Mouse (Mus musculus): ENCODE measurements around the gene Abcf1. TPM values are rescaled to one million over a fixed set of nuclear protein-coding genes. Genes with fewer than 3 reads are reported as not detected.
A peak's percentile ranks its signal among the peaks of the same experiment; 100 is the strongest.
"Not testable (repeated sequence)": the region's sequence is repeated elsewhere in the genome, so short reads cannot be mapped to it uniquely, and the experiment has no call there.

Gene Abcf1
- polyA plus RNA-seq, 1 experiment from 2014 or later: 73.9 TPM

- not testable (repeated sequence) for H3K9ac ChIP-seq; ATAC-seq (ENCODE audit: insufficient number of reproducible peaks, low FRiP score); H3K4me2 ChIP-seq; H3K9me3 ChIP-seq (replicated peaks); H3K4me1 ChIP-seq (replicated peaks); H3K4me3 ChIP-seq; H3K27ac ChIP-seq (ENCODE audit: poor library complexity, severe bottlenecking); H3K27me3 ChIP-seq (replicated peaks)
- WGBS: 83% methylated on average over 14 of the region's 14 CpGs
- H3K36me3 ChIP-seq: peaks cover 16% of the 10 kb centered on the region
These were observed 33.8 kb downstream of the Abcf1 start for GRCm38 (mm10) chr17:35935763-35936162.

GRCm38 (mm10) chr17:35932608-35933007, 37.0 kb downstream of the Abcf1 start:
- Histone ChIP-seq H3K36me3 (peaks cover 47% of the 10 kb centered on the region), H3K4me3 (no peak overlapping the region), H3K27me3 (replicated peaks) (no peaks in the 10 kb centered on the region), H3K4me1 (replicated peaks) (no peaks in the 10 kb centered on the region), H3K27ac (ENCODE audit: poor library complexity, severe bottlenecking) (no peak overlapping the region), H3K9me3 (replicated peaks) (no peaks in the 10 kb centered on the region), H3K4me2 (no peak overlapping the region), H3K9ac (no peak overlapping the region)
- no peak for ATAC-seq (ENCODE audit: insufficient number of reproducible peaks, low FRiP score)
- 92% methylated on average over 4 of the region's 4 CpGs for WGBS

GRCm38 (mm10) chr17:35930627-35931026, 38.9 kb downstream of the Abcf1 start:
- peaks cover 9% of the 10 kb centered on the region; the same call in 1 of the 2 replicates for H3K4me1 ChIP-seq (replicated peaks)
- no peak; the same call in 1 of the 2 replicates for ATAC-seq (ENCODE audit: insufficient number of reproducible peaks, low FRiP score)
- H3K9ac ChIP-seq: no peak overlapping the region
- H3K27me3 ChIP-seq (replicated peaks): no peaks in the 10 kb centered on the region
- H3K27ac ChIP-seq (ENCODE audit: poor library complexity, severe bottlenecking): no peak overlapping the region
- 92% methylated on average over 12 of the region's 12 CpGs for WGBS
- H3K4me2 ChIP-seq: no peak overlapping the region
- no peaks in the 10 kb centered on the region for H3K9me3 ChIP-seq (replicated peaks)
- no peak overlapping the region for H3K4me3 ChIP-seq
- H3K36me3 ChIP-seq: peaks cover 64% of the 10 kb centered on the region

- Histone ChIP-seq H3K36me3 (peaks cover 75% of the 10 kb centered on the region), H3K4me1 (replicated peaks) (peaks cover 9% of the 10 kb centered on the region; the same call in 1 of the 2 replicates), H3K27ac (ENCODE audit: poor library complexity, severe bottlenecking) (no peak overlapping the region), H3K9me3 (replicated peaks) (no peaks in the 10 kb centered on the region), H3K4me3 (no peak overlapping the region), H3K27me3 (replicated peaks) (no peaks in the 10 kb centered on the region), H3K4me2 (no peak overlapping the region), H3K9ac (no peak overlapping the region)
- ATAC-seq (ENCODE audit: insufficient number of reproducible peaks, low FRiP score): peak; percentile 31; the same call in 1 of the 2 replicates
- WGBS: 95% methylated on average over 2 of the region's 2 CpGs
These were observed 40.0 kb downstream of the Abcf1 start for GRCm38 (mm10) chr17:35929534-35929933.

GRCm38 (mm10) chr17:35927471-35927870, 42.1 kb downstream of the Abcf1 start:
- no peak for ATAC-seq (ENCODE audit: insufficient number of reproducible peaks, low FRiP score)
- Histone ChIP-seq H3K9ac (0 out of 2 replicates have a peak overlapping the region, but pooled peaks have one; percentile 8), H3K27me3 (replicated peaks) (no peaks in the 10 kb centered on the region), H3K9me3 (replicated peaks) (no peaks in the 10 kb centered on the region), H3K36me3 (peaks cover 88% of the 10 kb centered on the region), H3K4me3 (no peak overlapping the region), H3K4me2 (no peak overlapping the region), H3K4me1 (replicated peaks) (peaks cover 9% of the 10 kb centered on the region; the same call in 1 of the 2 replicates), H3K27ac (ENCODE audit: poor library complexity, severe bottlenecking) (no peak overlapping the region)
- 8% methylated on average over 1 of the region's 1 CpGs for WGBS

GRCm38 (mm10) chr17:35923281-35923680, 46.3 kb downstream of the Abcf1 start:
- Histone ChIP-seq H3K27me3 (replicated peaks) (no peaks in the 10 kb centered on the region), H3K9me3 (replicated peaks) (no peaks in the 10 kb centered on the region), H3K4me3 (no peak overlapping the region), H3K36me3 (peaks cover 50% of the 10 kb centered on the region), H3K4me2 (no peak overlapping the region), H3K27ac (ENCODE audit: poor library complexity, severe bottlenecking) (no peak overlapping the region), H3K9ac (no peak overlapping the region), H3K4me1 (replicated peaks) (peaks cover 35% of the 10 kb centered on the region)
- WGBS: 89% methylated on average over 4 of the region's 4 CpGs
- no peak for ATAC-seq (ENCODE audit: insufficient number of reproducible peaks, low FRiP score)

GRCm38 (mm10) chr17:35922566-35922965, 47.0 kb downstream of the Abcf1 start:
- H3K27ac ChIP-seq (ENCODE audit: poor library complexity, severe bottlenecking): no peak overlapping the region
- WGBS: 89% methylated on average over 3 of the region's 3 CpGs
- no peaks in the 10 kb centered on the region for H3K27me3 ChIP-seq (replicated peaks)
- no peak overlapping the region for H3K4me2 ChIP-seq
- peaks cover 46% of the 10 kb centered on the region for H3K36me3 ChIP-seq
- no peaks in the 10 kb centered on the region for H3K9me3 ChIP-seq (replicated peaks)
- H3K9ac ChIP-seq: no peak overlapping the region
- no peak for ATAC-seq (ENCODE audit: insufficient number of reproducible peaks, low FRiP score)
- no peak overlapping the region for H3K4me3 ChIP-seq
- H3K4me1 ChIP-seq (replicated peaks): peaks cover 35% of the 10 kb centered on the region

- no peaks in the 10 kb centered on the region for H3K27me3 ChIP-seq (replicated peaks)
- H3K27ac ChIP-seq (ENCODE audit: poor library complexity, severe bottlenecking): no peak overlapping the region
- WGBS: 71% methylated on average over 4 of the region's 4 CpGs
- peaks cover 32% of the 10 kb centered on the region for H3K4me1 ChIP-seq (replicated peaks)
- no peaks in the 10 kb centered on the region for H3K9me3 ChIP-seq (replicated peaks)
- no peak overlapping the region for H3K4me2 ChIP-seq
- H3K4me3 ChIP-seq: no peak overlapping the region
- no peak overlapping the region; the same call in 1 of the 2 replicates for H3K9ac ChIP-seq
- H3K36me3 ChIP-seq: peaks cover 44% of the 10 kb centered on the region
- no peak for ATAC-seq (ENCODE audit: insufficient number of reproducible peaks, low FRiP score)
These were observed 47.9 kb downstream of the Abcf1 start for GRCm38 (mm10) chr17:35921710-35922109.

- Histone ChIP-seq H3K4me1 (replicated peaks) (peaks cover 26% of the 10 kb centered on the region), H3K9me3 (replicated peaks) (no peaks in the 10 kb centered on the region), H3K36me3 (peaks cover 37% of the 10 kb centered on the region), H3K4me3 (no peak overlapping the region), H3K27ac (ENCODE audit: poor library complexity, severe bottlenecking) (peak overlapping the region; percentile 97), H3K9ac (no peak overlapping the region), H3K4me2 (no peak overlapping the region), H3K27me3 (replicated peaks) (no peaks in the 10 kb centered on the region)
- 73% methylated on average over 5 of the region's 5 CpGs for WGBS
- no peak for ATAC-seq (ENCODE audit: insufficient number of reproducible peaks, low FRiP score)
These were observed 48.5 kb downstream of the Abcf1 start for GRCm38 (mm10) chr17:35920862-35921562.

- peak overlapping the region; percentile 97 for H3K27ac ChIP-seq (ENCODE audit: poor library complexity, severe bottlenecking)
- WGBS: 73% methylated on average over 1 of the region's 1 CpGs
- peaks cover 32% of the 10 kb centered on the region for H3K36me3 ChIP-seq
- peak overlapping the region; percentile 70 for H3K4me2 ChIP-seq
- H3K27me3 ChIP-seq (replicated peaks): no peaks in the 10 kb centered on the region
- no peak overlapping the region for H3K4me3 ChIP-seq
- ATAC-seq (ENCODE audit: insufficient number of reproducible peaks, low FRiP score): no peak
- 0 out of 2 replicates have a peak overlapping the region, but pooled peaks have one; percentile 26 for H3K9ac ChIP-seq
- H3K4me1 ChIP-seq (replicated peaks): peaks cover 28% of the 10 kb centered on the region
- no peaks in the 10 kb centered on the region for H3K9me3 ChIP-seq (replicated peaks)
These were observed 49.2 kb downstream of the Abcf1 start for GRCm38 (mm10) chr17:35920384-35920783.

- H3K9me3 ChIP-seq (replicated peaks): no peaks in the 10 kb centered on the region
- peak overlapping the region; percentile 97 for H3K27ac ChIP-seq (ENCODE audit: poor library complexity, severe bottlenecking)
- H3K4me3 ChIP-seq: peak overlapping the region; percentile 52; the same call in 1 of the 2 replicates
- peak overlapping the region; percentile 70 for H3K4me2 ChIP-seq
- 34% methylated on average over 6 of the region's 6 CpGs for WGBS
- H3K27me3 ChIP-seq (replicated peaks): no peaks in the 10 kb centered on the region
- H3K4me1 ChIP-seq (replicated peaks): peaks cover 32% of the 10 kb centered on the region
- peaks cover 26% of the 10 kb centered on the region for H3K36me3 ChIP-seq
- 0 out of 2 replicates have a peak overlapping the region, but pooled peaks have one; percentile 26 for H3K9ac ChIP-seq
- ATAC-seq (ENCODE audit: insufficient number of reproducible peaks, low FRiP score): no peak
These were observed 49.7 kb downstream of the Abcf1 start for GRCm38 (mm10) chr17:35919864-35920301.
